ENCODE assay signal across 9 mouse cellular contexts in genomic region chr17:16054481-16054880, GRCm38 (mm10).
DNase-seq lines count a peak whose midpoint lies in the region; ATAC-seq lines count a peak whose summit lies in the region.
"Had no signal": no experiment of that assay in that cellular context is flagged by ENCODE, and none has a peak within 500 bp of the region (broad histone marks: within the 10 kb centered on the region; RNA-seq: fewer than 3 reads in every experiment).

No protein-coding gene starts in this region.

- DNase-seq in kidney, adult 11 months, result peak; percentile 6
- DNase-seq in kidney, adult 18-20 months, result no peak
- DNase-seq in brain, adult 2 months (ENCODE audit: low read depth, low spot score), result peak; percentile 53
- DNase-seq in forelimb bud, embryonic 11.5 days (ENCODE audit: low read depth, low spot score), result peak; percentile 65
- peak; percentile 63 for DNase-seq in kidney, postnatal 10 days
- DNase-seq in spleen, adult 12 weeks (ENCODE audit: low spot score), result no peak
- no peak for DNase-seq in adrenal gland, postnatal 25 days
- DNase-seq: thymus, adult 18-20 months had no signal

- ATAC-seq in erythroblast, adult 5-6 weeks (replicated peaks; ENCODE audit: low FRiP score, poor library complexity, severe bottlenecking), result no peak

Comparison
In these comparisons a context has a peak if more than half of its experiments do, and no peak if none do; other contexts are left out.
1. DNase-seq: peak in kidney, adult 11 months (single experiment), brain, adult 2 months (single experiment), forelimb bud, embryonic 11.5 days (single experiment) and kidney, postnatal 10 days (single experiment); none in kidney, adult 18-20 months (single experiment), spleen, adult 12 weeks (single experiment) and adrenal gland, postnatal 25 days (single experiment).